Mouse (Mus musculus) telencephalon, adult 2 months (tissue): ENCODE measurements around the gene Cdh23.

Experiments used
- DNase-seq: peaks from one replicate; pipeline ENCODE4 v3.0.0-alpha.2; 2011; ENCODE audit warnings: low read depth, low spot score

The Cdh23 gene

DNA sequence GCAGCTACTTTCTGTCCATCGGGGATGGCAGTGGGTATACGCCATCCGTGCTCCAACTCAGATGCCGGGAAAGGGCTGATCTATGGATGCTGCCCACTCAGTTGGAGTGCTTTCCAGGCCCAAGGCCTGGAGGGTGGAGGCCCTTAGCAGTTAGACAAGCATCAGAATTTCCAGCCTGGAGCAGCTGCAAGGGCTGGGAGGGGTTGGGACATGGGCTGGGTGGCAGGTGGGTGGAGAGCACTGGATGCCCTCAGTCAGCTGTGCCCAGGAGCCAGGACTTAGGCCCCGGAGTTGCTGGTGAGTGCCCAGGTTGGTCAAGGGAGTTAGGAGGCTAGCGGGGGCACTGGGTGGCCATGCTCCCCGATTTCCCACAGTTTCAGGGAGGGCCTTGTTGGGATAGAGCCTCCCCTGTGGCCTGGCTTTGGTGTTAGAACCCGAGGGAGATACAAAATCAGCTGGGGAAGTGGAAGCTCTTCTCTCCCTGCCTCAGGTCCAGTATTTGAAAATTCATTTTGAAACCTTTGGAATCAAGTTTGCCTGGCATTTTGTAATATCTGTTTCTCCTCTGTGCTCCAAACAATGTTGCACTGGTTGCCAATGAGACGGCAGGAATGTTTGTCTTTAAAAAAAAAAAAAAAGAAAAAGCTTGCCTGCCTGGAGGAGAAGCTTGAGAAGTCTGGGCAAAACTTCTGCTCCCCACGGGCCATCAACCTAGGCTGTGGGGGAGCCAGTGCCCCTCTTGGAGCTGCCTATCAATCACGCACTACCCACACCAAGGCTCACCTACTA, 295.6 kb downstream of the Cdh23 start:
- DNase-seq, result no peak

DNA sequence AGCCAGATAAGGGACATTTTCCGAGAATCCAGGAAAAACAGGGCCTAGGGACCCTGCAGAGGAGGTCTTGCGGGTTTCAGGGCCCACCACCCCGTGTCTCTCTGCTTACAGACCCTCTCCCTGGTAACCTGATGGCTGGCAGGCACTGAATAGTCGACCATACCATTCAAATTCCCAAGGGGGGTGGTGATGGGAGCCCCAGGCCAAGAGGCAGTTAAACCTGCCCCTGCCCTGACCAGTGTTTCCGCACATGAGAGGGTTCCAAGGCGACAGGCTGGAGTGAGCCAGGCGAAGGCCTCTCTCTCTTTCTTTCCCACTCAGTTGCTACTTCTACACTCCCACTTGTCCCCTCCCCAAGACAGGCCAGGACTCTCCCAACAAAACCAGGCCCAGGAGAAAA, 296.8 kb downstream of the Cdh23 start, which contains the start of gene Gm17455:
TSS of gene Gm17455 (plus strand) at position 278 of the 400 bp plus-strand sequence.
- no peak for DNase-seq

DNA sequence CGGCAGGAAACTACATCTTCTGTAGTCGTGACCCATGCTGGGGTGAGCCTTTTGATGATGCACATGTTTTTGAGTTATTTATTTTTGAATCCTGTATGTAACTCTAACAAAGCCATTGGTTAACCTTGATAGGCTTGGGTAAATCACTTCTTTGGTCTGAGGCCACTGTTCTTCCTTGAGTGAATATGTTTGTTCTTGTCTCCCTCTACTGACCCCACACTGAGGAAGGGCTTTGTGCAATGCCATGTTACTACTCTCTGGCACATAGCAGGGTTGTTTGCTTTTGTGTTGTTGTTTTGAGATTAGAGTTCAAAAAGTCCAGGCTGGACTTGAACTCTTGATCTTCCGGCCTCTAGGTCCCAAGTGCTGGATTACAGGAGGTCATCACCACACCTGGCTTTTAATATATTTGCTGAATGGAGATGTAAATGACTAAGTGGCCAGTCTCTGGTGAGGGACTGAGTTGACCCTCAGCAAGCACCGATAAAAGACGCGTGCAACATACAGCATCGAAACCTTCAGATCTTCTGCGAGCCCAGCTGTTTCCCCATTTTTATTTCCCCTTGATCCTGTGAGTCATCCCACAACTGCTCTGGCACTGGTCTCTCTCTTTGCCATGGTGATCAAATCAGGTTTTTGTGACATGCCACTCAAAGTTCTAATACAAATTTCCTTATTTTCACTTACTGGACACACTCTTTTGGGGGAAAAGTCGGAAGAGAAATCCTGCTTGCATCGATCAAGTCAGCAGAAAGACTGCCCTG, 298.1 kb downstream of the Cdh23 start:
- no peak for DNase-seq

DNA sequence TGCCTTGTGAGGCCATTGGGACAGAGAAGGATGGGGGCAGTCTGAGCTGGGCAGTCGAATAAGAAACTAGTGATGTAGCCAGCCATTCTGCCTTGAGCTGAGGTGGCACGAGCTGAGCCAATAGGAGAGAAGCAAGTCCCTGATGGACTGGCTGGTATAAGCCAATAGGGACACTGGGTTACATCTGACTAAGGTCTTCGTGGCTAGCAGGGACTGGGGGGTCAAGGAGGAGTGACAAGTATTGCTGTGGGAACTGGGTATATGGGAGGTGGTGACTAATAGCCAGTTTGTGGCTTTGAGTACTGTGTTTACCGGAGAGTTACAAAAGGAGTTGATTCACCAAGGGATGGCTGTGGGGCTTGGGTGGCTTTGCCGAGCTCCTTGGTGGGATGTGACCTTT, 300.7 kb downstream of the Cdh23 start:
- DNase-seq, result no peak

DNA sequence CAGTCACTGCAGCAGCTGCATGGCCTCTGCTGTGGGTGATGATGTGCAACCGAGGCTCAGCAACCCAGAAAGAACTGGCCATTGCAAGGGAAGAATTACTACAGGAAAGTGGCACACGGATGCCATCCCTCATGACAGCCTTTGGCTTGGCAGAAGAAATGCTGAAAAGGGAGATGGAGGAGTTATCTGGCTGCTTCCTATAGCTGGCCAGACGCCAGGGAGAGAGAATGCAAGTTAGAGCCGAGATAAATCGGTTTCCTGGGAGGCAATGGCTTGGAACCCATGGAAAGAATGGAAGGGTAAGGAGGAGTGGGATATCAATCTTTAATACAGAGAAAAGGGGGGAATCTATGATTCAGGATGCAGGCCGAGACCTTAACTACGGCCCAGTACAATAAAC, 301.4 kb downstream of the Cdh23 start:
- DNase-seq, result no peak

DNA sequence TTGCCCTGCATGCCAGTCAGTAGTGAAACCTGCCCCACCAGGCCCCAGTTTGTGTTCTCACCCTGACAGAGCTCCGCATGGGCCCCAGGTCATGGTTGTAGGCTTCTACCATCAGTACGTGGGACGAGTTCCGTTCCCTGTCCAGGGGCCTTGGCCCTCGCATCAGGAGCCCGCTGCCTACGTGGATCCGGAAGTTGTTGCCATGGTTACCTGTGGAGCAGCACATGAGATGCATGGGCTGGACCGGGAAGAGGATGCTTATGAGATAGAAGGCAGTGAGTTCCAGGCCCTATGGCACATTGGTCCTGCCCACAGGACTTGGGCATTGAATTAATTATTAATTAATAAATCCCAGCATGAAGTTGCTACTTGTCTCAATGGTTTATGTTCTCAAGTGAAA, 304.6 kb downstream of the Cdh23 start:
- no peak for DNase-seq

DNA sequence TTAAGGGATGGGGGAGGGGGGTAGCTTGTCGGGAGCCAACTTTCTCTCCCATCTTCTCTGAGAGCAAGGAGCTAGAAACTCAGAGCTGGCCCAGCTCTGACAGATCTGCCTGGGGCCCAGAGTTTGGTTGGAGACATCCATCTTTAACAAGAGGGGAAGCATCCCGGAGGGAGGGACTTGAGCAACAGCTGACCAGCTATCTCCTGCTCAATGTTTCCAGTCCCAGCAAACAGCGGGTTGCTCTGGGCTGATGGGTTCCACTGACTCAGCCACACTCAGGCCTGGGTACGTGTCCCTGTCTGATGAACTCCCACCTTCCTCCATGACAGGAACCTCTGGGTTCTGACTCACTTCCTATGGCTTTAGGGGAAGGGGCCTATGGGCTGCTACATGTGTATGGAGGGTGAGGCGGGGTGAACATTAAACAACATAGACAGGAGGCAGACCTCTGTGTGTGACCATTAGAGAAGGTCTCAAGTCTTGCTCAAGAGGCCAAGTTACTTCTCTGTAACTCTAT, 305.3 kb downstream of the Cdh23 start:
- DNase-seq, result no peak

DNA sequence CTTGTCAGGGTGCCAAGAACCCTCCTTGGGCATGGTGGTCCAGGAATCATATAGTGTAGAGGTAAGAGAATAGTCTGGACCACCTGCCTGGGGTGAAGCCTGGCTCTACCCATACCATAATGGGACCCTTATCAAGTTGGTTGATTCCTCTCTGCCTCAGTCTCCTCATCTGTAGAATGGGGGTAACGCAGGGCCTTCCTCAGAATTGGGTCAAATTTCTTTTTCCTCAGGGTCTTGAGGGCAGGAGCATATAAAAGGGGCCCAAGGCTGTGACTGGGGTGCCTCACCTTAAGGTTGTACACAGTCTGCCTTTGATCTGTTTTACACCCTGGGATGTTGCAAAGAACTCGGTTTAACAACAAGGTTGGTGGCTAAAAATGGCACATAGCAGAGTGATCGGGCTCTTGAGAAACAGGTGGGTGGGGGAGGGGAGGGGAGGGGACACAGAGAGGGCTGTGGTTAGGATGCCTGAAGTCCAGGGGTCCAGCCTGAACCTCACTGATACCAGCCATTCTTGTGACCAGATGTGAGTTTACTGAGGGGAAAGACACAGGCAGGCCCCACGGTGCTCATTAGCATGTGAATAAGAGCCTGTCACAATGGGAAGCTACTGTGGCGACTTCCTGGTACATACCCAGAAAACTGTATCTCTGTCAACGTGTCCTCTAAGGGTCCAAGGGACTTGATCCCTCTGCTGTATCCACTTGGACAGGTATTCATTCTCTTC, 305.9 kb downstream of the Cdh23 start:
- DNase-seq, result no peak

DNA sequence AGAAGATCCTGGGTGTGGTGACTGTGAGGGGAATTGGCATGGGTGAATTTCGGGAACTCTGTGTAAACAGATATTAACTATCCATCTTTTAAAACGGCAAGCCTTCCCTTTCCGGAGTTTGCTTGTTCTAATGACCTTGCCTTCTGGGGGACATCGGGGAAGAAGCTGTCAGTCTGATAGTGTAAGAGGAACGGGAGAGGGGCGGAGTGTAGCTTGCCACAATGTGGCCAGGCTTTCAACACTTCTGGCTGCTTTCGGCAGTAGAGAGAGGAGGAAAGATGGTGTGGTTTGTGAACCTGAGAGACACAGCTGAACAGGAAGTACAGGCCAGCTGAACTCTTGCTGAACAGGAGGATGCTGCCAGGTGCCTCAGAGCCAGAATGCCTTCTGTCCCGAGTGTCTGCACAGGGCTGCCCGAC, 306.8 kb downstream of the Cdh23 start:
- DNase-seq, result no peak

DNA sequence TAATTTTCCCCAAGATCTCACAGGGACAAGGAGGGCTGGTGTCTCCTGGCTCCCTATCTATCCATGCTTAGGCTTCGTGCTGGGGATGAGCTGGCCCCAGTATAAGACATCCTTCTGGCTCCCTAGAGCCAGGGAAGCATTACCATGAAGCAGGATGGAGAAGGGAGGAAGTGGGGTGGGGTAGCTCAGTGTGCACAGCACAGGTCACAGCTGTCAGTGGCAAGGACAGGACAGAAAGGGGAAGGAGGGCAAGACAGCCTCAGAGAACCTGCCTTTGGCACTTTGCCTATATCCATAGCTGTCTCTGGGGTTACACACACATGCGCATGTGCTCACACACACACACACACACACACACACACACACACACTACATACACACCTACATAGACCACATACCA, 308.0 kb downstream of the Cdh23 start:
- no peak for DNase-seq

DNA sequence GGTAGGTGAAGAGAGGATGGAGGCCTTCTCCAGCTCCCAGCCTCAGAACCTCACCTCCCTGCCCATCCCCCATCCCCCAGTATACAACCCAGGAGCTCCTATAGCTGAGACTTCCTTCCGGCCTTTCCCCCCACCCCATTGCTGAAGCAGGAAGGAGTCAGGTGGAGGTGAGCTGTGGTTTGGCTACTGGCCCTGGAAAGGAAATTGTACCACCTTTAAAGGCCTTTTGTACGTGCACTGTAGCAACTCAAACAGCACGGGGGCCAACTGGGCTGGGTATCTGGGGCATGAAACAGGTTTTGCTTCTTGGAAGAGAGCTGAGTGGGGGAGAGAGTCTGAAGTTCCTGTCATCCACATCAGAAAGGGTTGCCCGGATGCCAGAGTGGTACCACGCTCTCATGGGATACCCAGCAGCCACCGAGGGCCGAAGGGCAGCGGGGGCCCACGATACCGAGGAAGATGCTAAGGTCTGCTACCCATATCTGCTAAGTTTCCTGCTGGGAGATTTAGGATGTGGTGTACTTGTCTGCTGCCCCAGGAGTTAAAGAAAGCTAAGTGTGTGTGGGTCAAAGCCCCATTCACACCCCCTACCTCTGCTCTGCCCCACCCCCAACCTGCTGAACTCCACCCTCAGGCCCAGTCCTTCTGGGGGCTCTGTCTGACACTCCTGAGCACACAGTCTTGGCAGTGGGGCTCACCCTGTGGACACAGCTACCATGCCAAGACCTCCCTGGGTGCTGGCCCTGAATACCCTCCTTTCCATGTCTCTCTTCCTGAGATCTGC, 315.0 kb downstream of the Cdh23 start:
- no peak for DNase-seq

DNA sequence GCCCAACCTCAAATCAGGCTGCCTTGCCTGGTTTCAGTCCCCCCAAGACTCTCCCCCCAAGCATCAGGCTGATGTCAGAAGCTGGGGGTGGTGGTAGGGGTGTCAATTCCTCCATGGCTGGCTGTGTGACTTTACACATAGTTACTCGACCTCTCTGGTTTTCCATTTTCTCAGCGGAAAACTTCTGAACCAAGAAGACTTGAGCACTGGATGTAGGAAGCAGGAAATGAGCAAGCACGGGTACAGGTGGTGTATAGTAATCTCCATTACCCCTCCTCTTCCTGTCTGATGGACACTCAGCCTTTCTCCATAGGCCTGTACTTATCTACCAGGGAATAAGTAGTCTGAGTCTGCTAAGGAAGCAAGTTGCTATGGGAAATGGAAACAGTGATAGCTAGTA, 316.1 kb downstream of the Cdh23 start:
- no peak for DNase-seq

DNA sequence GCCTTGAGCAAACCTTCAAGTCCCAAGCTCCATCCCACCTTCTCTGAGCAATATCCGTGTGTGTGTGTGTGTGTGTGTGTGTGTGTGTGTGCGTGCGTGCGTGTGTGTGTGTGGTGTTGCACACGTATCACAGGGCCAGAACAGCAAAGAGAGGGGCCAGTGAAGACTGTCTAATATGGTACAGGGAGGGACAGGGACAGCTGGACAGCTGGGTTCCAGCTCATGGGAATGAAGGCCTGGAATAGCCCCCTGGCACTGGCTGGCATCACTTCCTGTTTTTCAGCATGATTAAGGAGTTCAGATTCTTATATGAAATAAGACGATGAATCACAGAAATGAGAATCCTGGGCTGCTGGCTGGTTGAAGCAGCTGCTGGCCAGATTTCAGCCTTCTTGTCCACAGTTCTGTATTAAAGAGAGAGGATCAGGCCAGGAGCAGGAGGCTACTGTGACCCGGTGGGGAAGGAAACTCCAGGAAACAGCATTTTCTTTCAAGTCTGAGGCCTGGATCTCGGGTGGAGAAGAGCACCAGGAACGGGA, 316.8 kb downstream of the Cdh23 start:
- DNase-seq, result no peak

DNA sequence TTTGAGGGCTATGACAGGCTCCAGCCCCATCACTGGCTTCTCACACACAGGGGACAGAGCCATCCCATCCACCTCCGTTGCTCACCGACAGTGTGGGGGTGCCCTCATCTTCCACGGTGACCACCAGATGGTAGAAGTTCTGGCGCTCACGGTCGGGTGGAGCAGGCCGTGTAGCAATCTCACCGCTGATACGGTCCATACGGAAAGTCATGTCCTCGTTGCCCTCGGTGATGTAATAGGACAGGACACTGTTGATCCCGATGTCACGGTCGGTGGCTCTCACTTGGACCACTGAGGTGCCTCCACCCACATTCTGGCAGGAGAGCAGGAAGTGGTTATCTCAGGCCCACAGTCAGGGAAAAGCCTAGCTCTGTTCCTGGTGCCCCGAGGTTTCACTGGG, 319.6 kb downstream of the Cdh23 start:
- no peak for DNase-seq

DNA sequence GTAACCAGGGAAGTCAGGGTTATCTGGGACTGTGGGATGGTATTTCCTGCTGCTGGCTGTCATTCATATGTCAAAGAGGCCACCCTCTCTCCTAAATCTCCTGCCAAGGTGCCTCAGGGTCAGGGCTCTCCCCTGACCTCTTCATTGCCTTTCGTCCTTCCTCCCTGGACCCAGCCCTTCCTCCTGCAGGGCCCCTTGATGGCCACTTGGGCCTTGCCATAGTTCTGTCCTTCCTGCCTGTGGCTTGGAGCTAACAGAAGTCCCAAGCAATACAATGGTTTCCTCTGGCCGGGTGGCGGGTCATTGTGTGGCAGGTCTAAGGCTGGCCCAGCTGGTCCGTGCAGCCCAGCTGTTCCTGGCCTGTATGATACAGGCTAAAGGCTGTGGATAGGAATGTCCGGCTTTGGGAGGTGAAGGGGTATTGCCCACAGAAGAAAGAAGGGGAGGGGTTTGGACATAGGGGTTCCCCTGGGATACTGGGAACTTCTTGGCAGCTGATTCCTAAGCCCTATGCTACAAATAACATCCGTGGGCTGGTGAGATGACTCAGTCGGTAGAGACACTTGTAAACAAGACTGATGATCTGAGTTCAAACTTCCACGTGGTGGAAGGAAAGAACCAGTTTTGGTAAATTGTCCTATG, 322.2 kb downstream of the Cdh23 start:
- DNase-seq, result no peak

DNA sequence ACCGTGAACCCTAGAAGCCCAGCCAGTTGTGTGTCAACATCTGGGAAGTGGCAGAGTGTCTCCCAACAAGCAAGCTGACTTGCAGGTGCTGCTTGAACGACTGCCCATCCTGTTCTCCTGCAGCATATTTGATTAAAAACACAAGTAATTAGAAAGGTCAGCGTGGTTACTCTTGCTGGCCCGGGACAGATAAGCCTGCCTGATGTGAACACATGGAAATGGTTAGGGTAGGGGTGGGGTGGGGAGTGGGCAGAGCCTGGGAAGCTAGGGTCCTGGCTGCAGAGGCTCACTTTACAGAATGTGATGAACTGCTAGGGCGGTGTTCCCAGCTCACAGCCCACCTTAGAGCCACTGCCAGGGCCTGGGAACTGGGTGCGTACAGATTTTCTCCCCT, 322.8 kb downstream of the Cdh23 start:
- no peak for DNase-seq

DNA sequence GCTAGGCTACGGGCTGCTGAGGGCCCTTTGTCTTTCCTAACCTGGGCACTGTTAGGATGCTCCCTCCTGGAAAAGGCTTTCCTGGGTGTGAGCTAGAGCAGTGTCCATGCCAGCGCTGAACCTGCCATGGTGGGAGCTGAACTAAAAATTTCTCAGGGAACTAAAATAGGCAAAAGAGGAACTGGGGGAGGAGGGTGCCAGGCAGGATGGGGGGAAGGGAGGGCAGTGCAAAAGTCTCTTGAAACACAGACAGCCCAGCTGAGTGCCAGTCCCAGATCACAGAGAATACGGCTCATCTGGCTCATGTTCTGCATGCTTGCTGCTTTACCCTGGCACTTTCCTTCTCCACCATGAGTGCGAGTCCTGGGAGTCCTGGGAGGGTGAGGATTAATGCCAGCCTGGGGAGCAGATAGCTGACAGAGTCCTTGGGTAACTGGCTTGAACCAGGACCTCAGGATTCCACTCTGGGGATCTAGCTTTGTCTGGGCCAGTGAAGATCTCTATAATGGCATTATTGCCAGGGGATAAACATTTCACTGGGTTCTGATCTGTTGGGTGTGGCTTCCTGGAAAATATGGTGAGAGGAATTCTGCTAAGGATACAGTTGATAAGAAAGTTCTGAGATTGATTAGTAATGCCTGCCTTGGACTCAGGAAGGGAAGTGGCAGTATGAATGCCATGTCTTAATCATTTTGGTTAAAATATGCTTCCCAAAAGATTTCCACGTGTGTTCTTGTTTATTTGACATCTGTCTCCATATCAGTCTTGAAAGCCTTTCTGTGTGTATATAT, 324.5 kb downstream of the Cdh23 start:
- DNase-seq, result peak; percentile 27

DNA sequence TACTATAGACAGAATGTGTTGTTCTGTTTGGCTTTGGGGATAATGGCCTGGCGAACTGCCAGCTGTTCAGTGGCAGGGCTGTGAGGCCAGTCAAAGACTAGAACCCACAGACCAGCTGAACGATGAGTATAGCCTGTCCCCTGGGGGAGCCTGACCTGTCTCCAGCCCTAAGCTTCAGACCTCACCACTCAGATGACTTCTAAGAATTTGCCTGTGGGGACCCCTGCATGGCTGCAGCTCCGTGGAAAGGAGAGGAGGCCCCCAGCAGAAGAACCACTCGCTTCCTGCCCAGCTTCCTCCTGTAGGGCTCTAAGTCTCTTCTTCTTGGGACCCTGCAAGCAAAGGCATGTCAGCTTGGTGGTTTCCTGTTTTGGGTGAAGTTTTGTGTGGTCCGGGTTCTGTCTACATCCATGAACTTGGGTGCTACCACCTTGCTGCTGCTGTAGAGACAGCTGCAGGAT, 325.7 kb downstream of the Cdh23 start:
- no peak for DNase-seq

DNA sequence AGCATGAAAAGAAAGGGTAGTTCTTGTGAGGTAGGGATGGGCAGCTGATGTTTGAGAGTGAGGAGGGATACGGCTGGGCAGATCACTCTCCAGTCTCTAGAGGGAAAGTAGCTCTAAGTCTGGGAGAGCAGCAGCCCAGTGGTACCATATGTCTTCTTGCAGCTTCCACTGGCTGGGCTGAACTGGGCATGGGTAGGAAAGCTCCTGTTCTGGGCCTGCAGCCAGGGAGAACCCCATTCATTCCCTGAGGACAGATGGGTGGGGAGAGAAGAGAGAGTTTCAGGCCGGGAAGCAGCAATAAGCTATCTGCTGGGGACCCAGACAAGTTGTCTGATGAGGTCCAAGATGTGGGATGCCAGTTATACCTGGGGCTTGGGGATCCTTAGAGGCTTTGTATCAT, 326.2 kb downstream of the Cdh23 start:
- DNase-seq, result no peak

DNA sequence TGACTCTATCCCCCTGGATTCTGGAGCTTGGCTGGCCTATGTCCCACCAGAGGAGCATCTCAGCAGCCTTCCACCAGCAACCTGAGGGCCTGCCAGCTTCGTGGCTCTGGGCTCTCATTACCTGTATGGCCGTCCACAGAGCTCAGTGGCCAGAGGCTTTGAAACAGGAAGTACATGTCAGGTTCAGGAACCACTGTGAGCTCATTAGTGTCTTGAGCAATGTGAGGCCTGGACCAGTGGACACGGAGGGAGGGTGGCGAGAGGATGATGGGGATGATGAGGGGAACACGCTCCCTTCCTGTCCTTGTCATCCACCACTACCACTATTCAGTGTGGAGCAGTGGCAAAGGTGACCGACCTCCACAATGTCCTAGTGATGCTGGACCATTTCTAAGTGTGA, 326.9 kb downstream of the Cdh23 start:
- no peak for DNase-seq
